Mouse (Mus musculus) embryonic facial prominence, embryonic 12.5 days (tissue): ENCODE data around the gene Osbpl7. TPM values are rescaled to one million over a fixed set of nuclear protein-coding genes. Genes with fewer than 3 reads are reported as not detected.

ENCODE experiments used
- ATAC-seq: fragments of 200-750 bp; cut with Nextera tagmentation; 2 replicates; pipeline ENCODE4 v1.8.0; 2017; ENCODE audit not compliant: insufficient number of reproducible peaks, insufficient read depth, low FRiP score, low TSS enrichment
- H3K27ac ChIP-seq: fragments of 300-500 bp; sonication (generic); 2 replicates; pipeline ENCODE4 v1.5.1; 2016; ENCODE audit warnings: mild to moderate bottlenecking
- H3K27me3 ChIP-seq: fragments of 300-500 bp; sonication (generic); 2 replicates; pipeline ENCODE4 v1.6.1; 2016; ENCODE audit warnings: mild to moderate bottlenecking, moderate library complexity
- H3K36me3 ChIP-seq: fragments of 300-500 bp; sonication (generic); 2 replicates; pipeline ENCODE4 v1.6.1; 2016; ENCODE audit warnings: mild to moderate bottlenecking
- H3K4me1 ChIP-seq: fragments of 300-500 bp; sonication (generic); 2 replicates; pipeline ENCODE4 v1.6.1; 2016
- H3K4me2 ChIP-seq: fragments of 300-500 bp; sonication (generic); replicated peaks from 2 replicates; pipeline ENCODE4 v1.6.1; 2016; ENCODE audit warnings: mild to moderate bottlenecking, moderate library complexity
- H3K4me3 ChIP-seq: fragments of 300-500 bp; sonication (generic); 2 replicates; pipeline ENCODE4 v1.5.1; 2016; ENCODE audit warnings: mild to moderate bottlenecking
- H3K9ac ChIP-seq: fragments of 300-500 bp; sonication (generic); 2 replicates; pipeline ENCODE4 v1.6.1; 2016; ENCODE audit warnings: mild to moderate bottlenecking, moderate library complexity
- H3K9me3 ChIP-seq: fragments of 300-500 bp; sonication (generic); 2 replicates; pipeline ENCODE4 v1.6.1; 2016; ENCODE audit warnings: mild to moderate bottlenecking, moderate library complexity
- WGBS: fragments of 180-500 bp; shearing (Covaris S2); methylation state at CpG from one replicate; pipeline ENCODE4 v1.1.7; 2016; 5-methylcytosine and 5-hydroxymethylcytosine counted together
- polyA plus RNA-seq: library from polyadenylated mRNA; unstranded; fragments of >200 nt; fragmentation: Nextera tagmentation; extraction: Ambion mirVana; gene quantifications from 2 replicates; pipeline ENCODE4 v1.2.1, GENCODE M21; 2016

Osbpl7 gene
- polyA plus RNA-seq, 1 experiment from 2014 or later, result 7.9 TPM

GRCm38 (mm10) chr11:97066656-97067360 is 16.4 kb downstream of the Osbpl7 start:
- 46% methylated on average over 22 of the region's 22 CpGs for WGBS
- Histone ChIP-seq H3K9me3 (no peaks in the 10 kb centered on the region), H3K36me3 (peaks cover 20% of the 10 kb centered on the region), H3K27me3 (no peaks in the 10 kb centered on the region), H3K9ac (no peak overlapping the region), H3K4me1 (no peaks in the 10 kb centered on the region), H3K4me3 (no peak overlapping the region), H3K4me2 (no peak overlapping the region), H3K27ac (no peak overlapping the region)
- ATAC-seq, result no peak

- Histone ChIP-seq H3K4me3 (no peak overlapping the region), H3K4me2 (no peak overlapping the region), H3K27me3 (no peaks in the 10 kb centered on the region), H3K9ac (no peak overlapping the region), H3K36me3 (peaks cover 17% of the 10 kb centered on the region), H3K4me1 (no peaks in the 10 kb centered on the region), H3K27ac (no peak overlapping the region), H3K9me3 (no peaks in the 10 kb centered on the region)
- 79% methylated on average over 1 of the region's 1 CpGs for WGBS
- no peak for ATAC-seq
Measured at GRCm38 (mm10) chr11:97069333-97069732, 18.9 kb downstream of the Osbpl7 start.

- no peaks in the 10 kb centered on the region for H3K4me1 ChIP-seq
- no peaks in the 10 kb centered on the region for H3K9me3 ChIP-seq
- peaks cover 15% of the 10 kb centered on the region for H3K36me3 ChIP-seq
- H3K27me3 ChIP-seq, result no peaks in the 10 kb centered on the region
- no peak overlapping the region for H3K4me2 ChIP-seq
- H3K4me3 ChIP-seq, result no peak overlapping the region
- WGBS, result 83% methylated on average over 2 of the region's 2 CpGs
- ATAC-seq, result no peak
- no peak overlapping the region for H3K9ac ChIP-seq
- H3K27ac ChIP-seq, result no peak overlapping the region
Measured at GRCm38 (mm10) chr11:97069770-97070169, 19.3 kb downstream of the Osbpl7 start.

- ATAC-seq, result no peak
- Histone ChIP-seq H3K27ac (no peak overlapping the region), H3K9ac (no peak overlapping the region), H3K4me2 (no peak overlapping the region), H3K27me3 (no peaks in the 10 kb centered on the region), H3K4me3 (no peak overlapping the region), H3K9me3 (no peaks in the 10 kb centered on the region), H3K4me1 (no peaks in the 10 kb centered on the region), H3K36me3 (peaks cover 15% of the 10 kb centered on the region)
- WGBS, result 73% methylated on average over 1 of the region's 1 CpGs
Measured at GRCm38 (mm10) chr11:97071129-97071528, 20.7 kb downstream of the Osbpl7 start.

GRCm38 (mm10) chr11:97072533-97072932 is 22.1 kb downstream of the Osbpl7 start:
- 30% methylated on average over 3 of the region's 3 CpGs for whole genome bisulfite sequencing
- Histone ChIP-seq H3K4me3 (no peak overlapping the region), H3K4me1 (no peaks in the 10 kb centered on the region), H3K27me3 (no peaks in the 10 kb centered on the region), H3K27ac (no peak overlapping the region), H3K9me3 (no peaks in the 10 kb centered on the region), H3K4me2 (no peak overlapping the region), H3K36me3 (peaks cover 12% of the 10 kb centered on the region), H3K9ac (no peak overlapping the region)
- 0 out of 2 replicates have a peak, but pooled peaks have one; percentile 47 for ATAC-seq

GRCm38 (mm10) chr11:97074235-97074634 is 23.8 kb downstream of the Osbpl7 start:
- ATAC-seq, result no peak
- 72% methylated on average over 8 of the region's 8 CpGs for WGBS
- Histone ChIP-seq H3K4me1 (no peaks in the 10 kb centered on the region), H3K4me2 (no peak overlapping the region), H3K27ac (no peak overlapping the region), H3K36me3 (no peaks in the 10 kb centered on the region), H3K9ac (no peak overlapping the region), H3K27me3 (no peaks in the 10 kb centered on the region), H3K9me3 (no peaks in the 10 kb centered on the region), H3K4me3 (no peak overlapping the region)

- H3K36me3 ChIP-seq, result no peaks in the 10 kb centered on the region
- H3K27me3 ChIP-seq, result 0 out of 2 replicates have a peak, but pooled peaks cover 5% of the 10 kb centered on the region
- H3K27ac ChIP-seq, result no peak overlapping the region
- peaks cover 8% of the 10 kb centered on the region for H3K4me1 ChIP-seq
- no peak overlapping the region for H3K4me3 ChIP-seq
- 36% methylated on average over 4 of the region's 4 CpGs for WGBS
- ATAC-seq, result no peak
- H3K9me3 ChIP-seq, result no peaks in the 10 kb centered on the region
- H3K9ac ChIP-seq, result no peak overlapping the region
- no peak overlapping the region for H3K4me2 ChIP-seq
Measured at GRCm38 (mm10) chr11:97078751-97079150, 28.3 kb downstream of the Osbpl7 start.

- H3K4me1 ChIP-seq, result peaks cover 13% of the 10 kb centered on the region
- no peak for ATAC-seq
- H3K36me3 ChIP-seq, result no peaks in the 10 kb centered on the region
- H3K9me3 ChIP-seq, result no peaks in the 10 kb centered on the region
- no peak overlapping the region for H3K9ac ChIP-seq
- H3K4me3 ChIP-seq, result no peak overlapping the region
- H3K4me2 ChIP-seq, result no peak overlapping the region
- 18% methylated on average over 9 of the region's 9 CpGs for WGBS
- H3K27ac ChIP-seq, result no peak overlapping the region
- 0 out of 2 replicates have a peak, but pooled peaks cover 7% of the 10 kb centered on the region for H3K27me3 ChIP-seq
Measured at GRCm38 (mm10) chr11:97080291-97080690, 29.9 kb downstream of the Osbpl7 start.

GRCm38 (mm10) chr11:97082977-97083376 is 32.5 kb downstream of the Osbpl7 start:
- 40% methylated on average over 11 of the region's 11 CpGs for WGBS
- no peak overlapping the region for H3K27ac ChIP-seq
- H3K4me2 ChIP-seq, result no peak overlapping the region; the same call in 1 of the 2 replicates
- H3K27me3 ChIP-seq, result 0 out of 2 replicates have a peak, but pooled peaks cover 7% of the 10 kb centered on the region
- H3K4me3 ChIP-seq, result no peak overlapping the region
- H3K36me3 ChIP-seq, result no peaks in the 10 kb centered on the region
- ATAC-seq, result no peak
- no peaks in the 10 kb centered on the region for H3K9me3 ChIP-seq
- H3K4me1 ChIP-seq, result peaks cover 13% of the 10 kb centered on the region
- H3K9ac ChIP-seq, result no peak overlapping the region

GRCm38 (mm10) chr11:97083401-97084140 is 33.1 kb downstream of the Osbpl7 start:
- Histone ChIP-seq H3K9me3 (no peaks in the 10 kb centered on the region), H3K27ac (no peak overlapping the region), H3K36me3 (no peaks in the 10 kb centered on the region), H3K4me2 (peak overlapping the region; percentile 33), H3K9ac (0 out of 2 replicates have a peak overlapping the region, but pooled peaks have one; percentile 7), H3K4me3 (no peak overlapping the region), H3K4me1 (peaks cover 13% of the 10 kb centered on the region), H3K27me3 (0 out of 2 replicates have a peak, but pooled peaks cover 7% of the 10 kb centered on the region)
- no peak for ATAC-seq
- WGBS, result 25% methylated on average over 22 of the region's 22 CpGs

- Histone ChIP-seq H3K36me3 (no peaks in the 10 kb centered on the region), H3K27me3 (0 out of 2 replicates have a peak, but pooled peaks cover 7% of the 10 kb centered on the region), H3K9me3 (no peaks in the 10 kb centered on the region), H3K4me2 (no peak overlapping the region), H3K9ac (no peak overlapping the region), H3K4me1 (peaks cover 13% of the 10 kb centered on the region), H3K4me3 (no peak overlapping the region), H3K27ac (no peak overlapping the region)
- no peak for ATAC-seq
- WGBS, result 89% methylated on average over 14 of the region's 15 CpGs
Measured at GRCm38 (mm10) chr11:97084821-97085505, 34.5 kb downstream of the Osbpl7 start.
